Mouse (Mus musculus): ENCODE results near the gene Glis2. TPM values are rescaled to one million over a fixed set of nuclear protein-coding genes. Genes with fewer than 3 reads are reported as not detected.

Gene Glis2
- polyA plus RNA-seq (2012; fragmentation: generic; extraction: Trizol): 29.6 TPM

- Histone ChIP-seq H3K4me2 (ENCODE audit: low read depth) (peak within 1 kb of the TSS; percentile 99), H3K27me3 (ENCODE audit: control insufficient read depth, insufficient read depth, insufficient read length) (no peaks in the 10 kb centered on the region), H3K79me2 (ENCODE audit: control insufficient read depth, insufficient read depth) (peaks cover 51% of the 10 kb centered on the region), H3ac (ENCODE audit: control insufficient read depth, insufficient read length) (peak within 1 kb of the TSS; percentile 70), H3K36me3 (ENCODE audit: control insufficient read depth, insufficient read depth) (no peaks in the 10 kb centered on the region), H3K4me3 (peak within 1 kb of the TSS; percentile 87)
- TF ChIP-seq MYOD1 (IDR thresholded peaks at IDR 0.05; ENCODE audit: control insufficient read depth in 1 of 3, insufficient read length in 2 of 3, low read depth in 2 of 3) (peak in 1 of 3 experiments; percentile 41), SRF (IDR thresholded peaks at IDR 0.05; ENCODE audit: control insufficient read depth, insufficient read length, low read depth) (no peak), E2F4 (IDR thresholded peaks at IDR 0.05; ENCODE audit: insufficient read depth) (no peak), USF1 (IDR thresholded peaks at IDR 0.05; ENCODE audit: low read depth) (no peak), MYOG (IDR thresholded peaks at IDR 0.05; ENCODE audit: control insufficient read depth in 1 of 3, insufficient read depth in 1 of 3, insufficient read length in 2 of 3, low read depth in 2 of 3) (peak in 2 of 3 experiments; percentile 27 to 28), TCF3 (IDR thresholded peaks at IDR 0.05; ENCODE audit: insufficient read length, low read depth) (no peak), REST (IDR thresholded peaks at IDR 0.05; ENCODE audit: insufficient read depth, insufficient read length) (no peak), CEBPB (IDR thresholded peaks at IDR 0.05; ENCODE audit: insufficient read depth, poor library complexity, severe bottlenecking) (no peak), TCF12 (IDR thresholded peaks at IDR 0.05; ENCODE audit: insufficient read depth, poor library complexity, severe bottlenecking) (no peak), POLR2A (IDR thresholded peaks at IDR 0.05; ENCODE audit: insufficient read length, low read depth) (peak; percentile 63), POLR2AphosphoS2 (IDR thresholded peaks at IDR 0.05; ENCODE audit: insufficient read length, low read depth) (peak; percentile 68), MAX (IDR thresholded peaks at IDR 0.05; ENCODE audit: low read depth) (no peak)
Observed at GRCm38 (mm10) chr16:4593971-4594813, at the start of gene Glis2. Glis2 (plus strand) TSS chr16:4594713.

GRCm38 (mm10) chr16:4544845-4545244 is 49.7 kb upstream of the Glis2 start:
- no peak overlapping the region for H3K4me3 ChIP-seq
- H3K4me2 ChIP-seq (ENCODE audit: low read depth): no peak overlapping the region
- no peak overlapping the region for H3ac ChIP-seq (ENCODE audit: control insufficient read depth, insufficient read length)
- H3K27me3 ChIP-seq (ENCODE audit: control insufficient read depth, insufficient read depth, insufficient read length): no peaks in the 10 kb centered on the region
- H3K79me2 ChIP-seq (ENCODE audit: control insufficient read depth, insufficient read depth): peaks cover 7% of the 10 kb centered on the region
- H3K36me3 ChIP-seq (ENCODE audit: control insufficient read depth, insufficient read depth): no peaks in the 10 kb centered on the region
- no peak for TF ChIP-seq TCF3 (IDR thresholded peaks at IDR 0.05; ENCODE audit: insufficient read length, low read depth)
- TF ChIP-seq MAX (IDR thresholded peaks at IDR 0.05; ENCODE audit: low read depth): no peak
- no peak for TF ChIP-seq POLR2A (IDR thresholded peaks at IDR 0.05; ENCODE audit: insufficient read length, low read depth)
- no peak for TF ChIP-seq E2F4 (IDR thresholded peaks at IDR 0.05; ENCODE audit: insufficient read depth)
- no peak for TF ChIP-seq MYOG (IDR thresholded peaks at IDR 0.05; ENCODE audit: control insufficient read depth in 1 of 3, insufficient read depth in 1 of 3, insufficient read length in 2 of 3, low read depth in 2 of 3)
- TF ChIP-seq MYOD1 (IDR thresholded peaks at IDR 0.05; ENCODE audit: control insufficient read depth in 1 of 3, insufficient read length in 2 of 3, low read depth in 2 of 3): no peak
- TF ChIP-seq TCF12 (IDR thresholded peaks at IDR 0.05; ENCODE audit: insufficient read depth, poor library complexity, severe bottlenecking): no peak
- no peak for TF ChIP-seq REST (IDR thresholded peaks at IDR 0.05; ENCODE audit: insufficient read depth, insufficient read length)
- TF ChIP-seq SRF (IDR thresholded peaks at IDR 0.05; ENCODE audit: control insufficient read depth, insufficient read length, low read depth): no peak
- no peak for TF ChIP-seq POLR2AphosphoS2 (IDR thresholded peaks at IDR 0.05; ENCODE audit: insufficient read length, low read depth)
- TF ChIP-seq CEBPB (IDR thresholded peaks at IDR 0.05; ENCODE audit: insufficient read depth, poor library complexity, severe bottlenecking): no peak
- no peak for TF ChIP-seq USF1 (IDR thresholded peaks at IDR 0.05; ENCODE audit: low read depth)

GRCm38 (mm10) chr16:4546838-4547237 is 47.7 kb upstream of the Glis2 start:
- H3ac ChIP-seq (ENCODE audit: control insufficient read depth, insufficient read length): no peak overlapping the region
- H3K79me2 ChIP-seq (ENCODE audit: control insufficient read depth, insufficient read depth): no peaks in the 10 kb centered on the region
- no peaks in the 10 kb centered on the region for H3K36me3 ChIP-seq (ENCODE audit: control insufficient read depth, insufficient read depth)
- no peak overlapping the region for H3K4me2 ChIP-seq (ENCODE audit: low read depth)
- no peak overlapping the region for H3K4me3 ChIP-seq
- TF ChIP-seq CEBPB (IDR thresholded peaks at IDR 0.05; ENCODE audit: insufficient read depth, poor library complexity, severe bottlenecking) (no peak), MAX (IDR thresholded peaks at IDR 0.05; ENCODE audit: low read depth) (no peak), POLR2AphosphoS2 (IDR thresholded peaks at IDR 0.05; ENCODE audit: insufficient read length, low read depth) (no peak), SRF (IDR thresholded peaks at IDR 0.05; ENCODE audit: control insufficient read depth, insufficient read length, low read depth) (no peak), MYOG (IDR thresholded peaks at IDR 0.05; ENCODE audit: control insufficient read depth in 1 of 3, insufficient read depth in 1 of 3, insufficient read length in 2 of 3, low read depth in 2 of 3) (no peak), POLR2A (IDR thresholded peaks at IDR 0.05; ENCODE audit: insufficient read length, low read depth) (no peak), TCF3 (IDR thresholded peaks at IDR 0.05; ENCODE audit: insufficient read length, low read depth) (no peak), USF1 (IDR thresholded peaks at IDR 0.05; ENCODE audit: low read depth) (no peak), REST (IDR thresholded peaks at IDR 0.05; ENCODE audit: insufficient read depth, insufficient read length) (no peak), MYOD1 (IDR thresholded peaks at IDR 0.05; ENCODE audit: control insufficient read depth in 1 of 3, insufficient read length in 2 of 3, low read depth in 2 of 3) (no peak), TCF12 (IDR thresholded peaks at IDR 0.05; ENCODE audit: insufficient read depth, poor library complexity, severe bottlenecking) (no peak), E2F4 (IDR thresholded peaks at IDR 0.05; ENCODE audit: insufficient read depth) (no peak)
- H3K27me3 ChIP-seq (ENCODE audit: control insufficient read depth, insufficient read depth, insufficient read length): no peaks in the 10 kb centered on the region

GRCm38 (mm10) chr16:4547611-4548010 is 46.9 kb upstream of the Glis2 start:
- Histone ChIP-seq H3ac (ENCODE audit: control insufficient read depth, insufficient read length) (no peak overlapping the region), H3K27me3 (ENCODE audit: control insufficient read depth, insufficient read depth, insufficient read length) (no peaks in the 10 kb centered on the region), H3K4me2 (ENCODE audit: low read depth) (no peak overlapping the region), H3K79me2 (ENCODE audit: control insufficient read depth, insufficient read depth) (no peaks in the 10 kb centered on the region), H3K4me3 (no peak overlapping the region), H3K36me3 (ENCODE audit: control insufficient read depth, insufficient read depth) (no peaks in the 10 kb centered on the region)
- TF ChIP-seq USF1 (IDR thresholded peaks at IDR 0.05; ENCODE audit: low read depth): no peak
- TF ChIP-seq TCF12 (IDR thresholded peaks at IDR 0.05; ENCODE audit: insufficient read depth, poor library complexity, severe bottlenecking): no peak
- TF ChIP-seq POLR2A (IDR thresholded peaks at IDR 0.05; ENCODE audit: insufficient read length, low read depth): no peak
- TF ChIP-seq TCF3 (IDR thresholded peaks at IDR 0.05; ENCODE audit: insufficient read length, low read depth): no peak
- TF ChIP-seq E2F4 (IDR thresholded peaks at IDR 0.05; ENCODE audit: insufficient read depth): no peak
- no peak for TF ChIP-seq REST (IDR thresholded peaks at IDR 0.05; ENCODE audit: insufficient read depth, insufficient read length)
- TF ChIP-seq POLR2AphosphoS2 (IDR thresholded peaks at IDR 0.05; ENCODE audit: insufficient read length, low read depth): no peak
- no peak for TF ChIP-seq MYOG (IDR thresholded peaks at IDR 0.05; ENCODE audit: control insufficient read depth in 1 of 3, insufficient read depth in 1 of 3, insufficient read length in 2 of 3, low read depth in 2 of 3)

Data from myocyte (in vitro differentiated cells).